Comparison of ENCODE assay signal across 8 mouse cellular contexts in genomic region chr9:35508234-35508633, GRCm38 (mm10). TPM values are rescaled to one million over a fixed set of nuclear protein-coding genes. Genes with fewer than 3 reads are reported as not detected.
DNase-seq lines count a peak whose midpoint lies in the region.
"Had no signal": no experiment of that assay in that cellular context is flagged by ENCODE, and none has a peak within 500 bp of the region (broad histone marks: within the 10 kb centered on the region; RNA-seq: fewer than 3 reads in every experiment).

No protein-coding gene starts in this region.

- peak; percentile 55 for DNase-seq in adipocyte (ENCODE audit: low spot score)
- DNase-seq in adrenal gland, postnatal 25 days = peak; percentile 10
- peak; percentile 52 to 56 for DNase-seq in gastrocnemius, postnatal 36 days
- peak; percentile 62 to 66 for DNase-seq in layer of hippocampus, adult 8-10 months (ENCODE audit: low spot score in 2 of 2)
- peak; percentile 59 for DNase-seq in lung, postnatal 36 days
- no peak for DNase-seq in spleen, adult 18-20 months
- no peak for DNase-seq in kidney, adult 18-20 months

- intact Hi-C loops in gastrocnemius, postnatal 36 days (cut with DNase I) = no loop called here

RNA-seq across cellular contexts. Expression of gene Gm1113, which starts 9.8 kb away (rescaled TPM):
- total RNA-seq in adrenal gland, postnatal 25 days (2021) = not detected in 2 replicates
- not detected for total RNA-seq in gastrocnemius, postnatal 36 days (2021)
- total RNA-seq in layer of hippocampus, adult 8-10 months (2022) = not detected
- total RNA-seq: adrenal gland, postnatal 36 days had no signal

RNA-seq across cellular contexts. Expression of gene Ddx25, which starts 50.1 kb away (rescaled TPM):
- total RNA-seq in adrenal gland, postnatal 25 days (2021) = 0.52 and 0.73 TPM in 2 replicates
- total RNA-seq in gastrocnemius, postnatal 36 days (2021) = not detected
- total RNA-seq in layer of hippocampus, adult 8-10 months (2022) = 10 to 100 TPM; 14.2 to 17.9 (median 16.1) TPM

RNA-seq across cellular contexts. Expression of gene Pus3, which starts 50.2 kb away (rescaled TPM):
- 12.8 and 13.5 TPM in 2 replicates for total RNA-seq in adrenal gland, postnatal 25 days (2021)
- 1 to 10 TPM; 6.8 to 8.5 TPM for total RNA-seq in gastrocnemius, postnatal 36 days (2021)
- total RNA-seq in layer of hippocampus, adult 8-10 months (2022) = 10 to 100 TPM; 10.7 to 12.8 (median 12.2) TPM

Comparison
In these comparisons a context has a peak if more than half of its experiments do, and no peak if none do; other contexts are left out.
1. DNase-seq: peak in adipocyte (single experiment), adrenal gland, postnatal 25 days (single experiment), gastrocnemius, postnatal 36 days (2 of 2), layer of hippocampus, adult 8-10 months (2 of 2) and lung, postnatal 36 days (single experiment); none in spleen, adult 18-20 months (0 of 2) and kidney, adult 18-20 months (single experiment).